Mouse (Mus musculus) liver, postnatal 0 days (tissue): ENCODE results near the gene Gpr84.

Source experiments
- CTCF ChIP-seq: sonication (generic); IDR thresholded peaks from 2 replicates; pipeline ENCODE4 v1.5.1; 2016; ENCODE audit warnings: antibody characterized with exemption, low read depth
- EP300 ChIP-seq: IDR thresholded peaks from 2 replicates; pipeline ENCODE4 v1.6.1; 2016; ENCODE audit warnings: antibody characterized with exemption, low read depth, mild to moderate bottlenecking

DNA sequence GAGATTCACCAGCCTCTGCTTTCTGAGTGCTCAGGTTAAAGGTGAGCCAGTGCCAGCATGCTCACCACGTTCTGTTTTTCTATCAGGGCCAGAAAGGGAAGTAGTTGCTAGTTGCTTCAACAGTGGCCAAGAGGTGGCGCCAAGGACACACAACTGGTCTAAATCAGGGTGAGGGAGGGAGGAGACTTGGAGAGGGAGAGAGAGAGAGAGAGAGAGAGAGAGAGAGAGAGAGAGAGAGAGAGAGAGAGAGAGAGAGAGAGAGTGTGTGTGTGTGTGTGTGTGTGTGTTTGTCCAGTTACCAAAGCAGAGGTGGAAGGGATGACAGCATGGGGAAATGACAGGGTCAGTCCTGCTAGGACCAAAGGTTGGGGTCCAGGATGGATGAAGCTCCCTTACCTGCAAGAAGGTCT lies 36.9 kb upstream of the Gpr84 start:
- TF ChIP-seq CTCF (peak; percentile 80), EP300 (no peak)
